Mouse (Mus musculus) cerebellum, adult 11-12 months (tissue): Measurements from ENCODE around the gene Usp36.

ENCODE experiments used
- DNase-seq: peaks from one replicate; pipeline ENCODE4 v3.0.0; 2022

The Usp36 gene

DNA sequence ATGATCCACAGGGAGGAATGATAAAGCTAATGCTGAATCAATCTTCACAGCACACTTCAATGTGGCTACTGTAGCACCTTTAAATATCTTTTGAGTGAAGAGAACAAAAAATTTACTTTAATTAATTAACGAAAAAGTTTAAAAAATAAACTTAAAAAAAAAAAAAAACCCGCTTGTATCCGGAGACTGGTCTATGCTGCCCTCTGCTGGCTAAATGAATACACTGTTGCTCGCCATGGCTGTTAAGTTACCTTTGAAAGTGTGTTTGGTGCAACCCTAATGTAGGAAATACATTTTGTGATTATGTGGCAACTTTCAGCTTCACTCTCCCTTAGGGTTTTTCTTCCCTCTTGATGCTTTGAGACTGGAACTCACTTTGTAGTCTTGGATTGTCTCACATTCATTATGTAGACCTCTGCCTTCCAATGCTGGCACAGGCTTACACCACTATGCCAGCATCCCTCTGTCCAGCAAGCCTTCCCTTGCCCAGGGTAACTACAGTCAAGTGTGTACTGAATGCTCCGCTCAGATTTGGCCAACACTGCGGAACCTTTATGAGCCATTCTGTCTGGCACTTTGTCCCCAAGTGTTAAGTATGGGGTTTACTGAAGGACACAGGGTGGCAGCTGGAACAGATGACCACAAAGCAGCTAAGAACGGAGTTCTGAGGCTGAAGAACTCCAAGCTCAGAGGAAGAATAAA, 69.3 kb downstream of the Usp36 start:
- DNase-seq: no peak

DNA sequence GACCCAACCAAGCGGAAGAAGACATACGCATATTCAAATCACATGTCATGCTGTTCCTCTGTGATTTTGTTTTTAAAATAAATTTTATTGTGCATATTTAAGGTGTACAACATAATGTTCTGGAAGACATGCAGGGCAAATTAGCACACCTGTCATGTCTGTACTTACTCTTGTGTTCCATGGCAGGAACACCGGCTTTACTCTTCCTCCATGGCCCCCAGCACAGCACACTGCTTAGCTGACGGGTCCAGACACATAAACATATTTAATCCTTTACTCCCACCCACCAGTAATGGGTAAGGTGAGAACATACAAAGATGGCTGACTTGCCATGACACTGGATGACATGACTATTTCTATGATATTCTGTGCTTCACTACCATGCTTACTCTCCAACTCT, 71.0 kb downstream of the Usp36 start:
- no peak for DNase-seq

DNA sequence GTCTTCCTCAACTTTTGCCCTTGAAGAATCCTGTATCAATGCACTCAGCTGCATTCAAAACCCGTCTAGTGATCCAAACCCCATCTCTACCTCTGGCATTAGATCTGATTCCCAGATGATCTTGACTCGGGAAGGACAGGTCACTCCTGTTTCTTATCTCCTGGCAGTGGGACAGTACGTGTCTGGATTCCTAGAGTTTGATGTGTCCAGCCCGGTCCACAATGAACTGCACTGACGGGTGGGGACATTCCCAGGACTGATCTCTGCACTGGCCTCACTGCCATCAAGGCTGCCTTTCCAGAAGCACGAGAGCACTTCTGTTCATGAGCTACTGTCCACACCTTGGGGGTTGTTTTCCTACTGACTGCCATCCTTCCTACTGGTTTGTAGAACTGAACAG, 73.6 kb downstream of the Usp36 start:
- no peak for DNase-seq

DNA sequence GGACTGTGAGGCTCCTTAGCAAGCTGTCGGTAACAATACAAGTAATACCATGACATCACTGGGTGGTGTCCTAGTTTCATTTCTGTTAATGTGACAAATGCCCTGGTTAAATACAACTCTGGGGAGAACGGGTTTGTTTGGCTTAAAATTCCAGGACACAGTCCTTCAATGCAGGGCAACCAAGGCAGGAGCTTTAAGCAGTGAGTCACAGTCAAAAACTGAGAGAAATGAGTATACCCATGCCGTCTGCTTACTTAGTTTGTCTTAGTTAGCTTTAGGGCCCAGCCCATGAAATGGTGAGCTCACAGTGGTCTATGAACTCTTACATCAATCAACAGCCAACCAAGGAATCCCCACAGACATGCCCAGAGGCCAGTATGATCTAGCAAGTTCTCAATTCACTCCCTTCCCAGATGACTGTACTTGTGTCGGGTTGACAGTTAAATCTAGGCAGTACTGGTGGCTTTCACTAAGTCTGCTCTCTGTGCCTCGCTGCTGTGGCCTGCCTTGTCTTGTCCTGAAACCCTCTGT, 74.1 kb downstream of the Usp36 start:
- no peak for DNase-seq

DNA sequence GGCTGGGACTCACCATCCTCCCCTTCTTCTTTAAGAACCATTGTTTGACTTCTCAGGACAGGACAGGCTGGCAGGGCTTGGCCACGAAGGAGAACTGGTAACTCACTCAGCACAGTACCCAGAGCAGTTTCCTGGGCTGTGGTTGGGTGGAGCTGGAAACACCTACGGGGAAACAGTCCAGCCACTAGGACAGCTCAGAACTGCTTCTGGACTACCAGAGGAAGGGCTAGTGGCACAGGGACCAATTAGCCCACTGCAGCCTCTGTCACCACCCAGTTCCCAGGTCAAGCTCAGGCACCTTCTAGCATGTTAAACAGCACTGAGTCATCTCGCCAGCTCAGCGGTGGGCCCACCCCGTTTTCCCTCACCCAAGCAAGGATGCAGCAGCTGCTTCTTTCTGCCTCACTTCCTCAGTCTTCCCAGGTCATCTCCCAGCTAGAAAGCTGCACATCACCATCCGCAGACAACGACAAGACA, 77.4 kb downstream of the Usp36 start:
- no peak for DNase-seq

DNA sequence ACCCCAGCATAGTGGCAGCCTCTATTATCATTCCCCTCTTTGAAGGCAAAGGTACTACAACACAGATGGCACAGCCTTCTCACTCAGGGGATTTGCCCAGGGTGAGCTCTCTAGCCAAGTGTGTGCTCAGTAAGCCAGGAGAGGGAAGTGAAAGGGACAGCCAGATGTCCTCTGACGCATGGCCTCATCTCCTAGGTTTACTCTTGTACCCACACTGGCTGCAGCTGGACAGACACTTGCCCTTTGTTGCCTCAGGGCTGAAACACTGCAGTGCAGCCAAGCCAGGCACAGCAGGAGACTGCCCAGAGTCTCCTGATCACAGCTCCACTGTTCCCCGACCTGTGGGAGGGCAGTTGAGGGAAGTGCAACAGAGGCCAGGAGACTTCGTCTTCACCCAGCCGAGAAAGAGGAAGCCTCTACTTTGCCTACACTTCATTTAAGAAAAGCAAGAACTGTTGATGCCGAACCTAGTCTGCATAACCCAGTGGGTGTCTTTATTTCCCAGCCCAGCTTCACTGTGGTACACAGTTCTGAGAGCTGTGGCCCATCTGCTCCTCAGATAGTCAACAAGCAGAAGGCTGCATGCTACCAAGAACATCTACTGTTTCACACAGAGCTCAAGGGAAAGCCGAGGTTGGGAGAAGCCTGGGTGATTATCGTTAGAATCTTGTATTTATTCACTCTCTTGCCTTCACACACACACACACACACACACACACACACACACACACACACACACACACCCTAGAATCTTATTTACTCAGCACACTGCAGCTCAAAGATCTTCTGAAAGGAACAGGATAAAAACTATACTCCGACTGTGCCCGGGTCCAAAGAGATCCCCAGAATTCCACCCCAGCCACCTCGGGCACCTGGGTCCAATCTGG, 78.1 kb downstream of the Usp36 start:
- DNase-seq: peak; percentile 71

DNA sequence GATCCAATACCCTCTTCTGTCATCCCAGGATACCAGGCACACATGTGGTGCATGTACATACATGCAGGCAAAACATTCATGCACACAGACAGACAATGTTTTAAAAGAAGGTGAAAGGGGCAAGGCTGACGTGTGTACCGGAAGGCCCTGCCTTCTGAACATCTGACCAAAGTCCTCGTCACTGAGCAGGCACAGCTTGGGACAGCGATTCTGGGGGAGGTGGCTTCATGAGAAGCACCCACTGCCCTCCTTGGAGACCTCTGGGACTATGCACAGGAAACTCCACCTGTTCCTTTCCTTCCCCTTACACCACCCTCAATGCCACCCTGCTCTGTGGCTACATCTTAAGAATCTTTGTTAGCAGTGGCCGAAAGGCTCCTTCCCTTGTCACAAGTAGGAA, 79.1 kb downstream of the Usp36 start:
- no peak for DNase-seq

DNA sequence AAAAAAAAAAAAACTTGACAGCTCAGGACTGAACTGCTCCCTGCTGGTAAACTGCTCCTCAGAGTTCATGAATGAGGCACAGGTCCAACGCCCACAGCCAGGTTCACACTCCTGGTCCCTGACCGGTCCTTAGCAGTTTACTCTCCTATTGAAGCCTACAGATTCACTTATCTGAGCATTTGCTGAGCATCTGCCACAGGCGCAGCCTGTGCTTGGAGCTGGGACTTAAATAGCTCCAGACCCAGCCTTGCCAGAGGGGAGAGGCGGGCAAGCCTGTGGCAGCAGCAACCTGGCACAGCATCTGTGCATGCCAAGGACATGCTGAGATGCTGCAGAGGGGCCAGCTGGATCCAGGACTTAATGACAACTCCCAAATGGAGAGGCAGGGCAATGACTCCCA, 79.9 kb downstream of the Usp36 start:
- peak; percentile 89 for DNase-seq
